In genomic region chr5:122144825-122145224, GRCm38 (mm10) we compare ENCODE assay signal across 10 mouse cellular contexts. TPM values are rescaled to one million over a fixed set of nuclear protein-coding genes. Genes with fewer than 3 reads are reported as not detected.
DNase-seq lines count a peak whose midpoint lies in the region; ATAC-seq and TF ChIP-seq lines count a peak whose summit lies in the region.
"Had no signal": no experiment of that assay in that cellular context is flagged by ENCODE, and none has a peak within 500 bp of the region (broad histone marks: within the 10 kb centered on the region; RNA-seq: fewer than 3 reads in every experiment).

No protein-coding gene starts in this region.

- no peak for ATAC-seq in kidney, embryonic 16.5 days (ENCODE audit: low FRiP score, low TSS enrichment)
- ATAC-seq in monocyte, adult 5-6 weeks (replicated peaks; ENCODE audit: insufficient number of reproducible peaks, low FRiP score, low TSS enrichment, poor library complexity, severe bottlenecking) = no peak
- ATAC-seq in forebrain, postnatal 0 days = no peak

- H3K27me3 ChIP-seq in kidney, embryonic 16.5 days (ENCODE audit: insufficient read depth, low read length) = no peaks in the 10 kb centered on the region
- no peaks in the 10 kb centered on the region for H3K27me3 ChIP-seq in limb, embryonic 10.5 days (ENCODE audit: low read depth, poor library complexity, severe bottlenecking)
- no peaks in the 10 kb centered on the region for H3K27me3 ChIP-seq in forebrain, postnatal 0 days (ENCODE audit: insufficient read depth, low read length)
- H3K27me3 ChIP-seq: hindbrain, embryonic 15.5 days; midbrain, embryonic 12.5 days had no signal

- no peak overlapping the region for H3K4me3 ChIP-seq in kidney, embryonic 16.5 days (ENCODE audit: low read length)
- peak overlapping the region; percentile 50 for H3K4me3 ChIP-seq in bone marrow macrophage, adult 2 months (ENCODE audit: insufficient read depth, low read length)
- no peak overlapping the region for H3K4me3 ChIP-seq in limb, embryonic 10.5 days
- no peak overlapping the region for H3K4me3 ChIP-seq in olfactory bulb, adult 2 months (ENCODE audit: insufficient read depth, low read depth, low read length)
- H3K4me3 ChIP-seq in forebrain, postnatal 0 days (ENCODE audit: low read depth, low read length) = no peak overlapping the region
- H3K4me3 ChIP-seq: hindbrain, embryonic 15.5 days; midbrain, embryonic 12.5 days had no signal

- peaks cover 13% of the 10 kb centered on the region for H3K4me1 ChIP-seq in kidney, embryonic 16.5 days (ENCODE audit: insufficient read depth, low read length)
- peaks cover 43% of the 10 kb centered on the region for H3K4me1 ChIP-seq in bone marrow macrophage, adult 2 months (ENCODE audit: control insufficient read depth, insufficient read depth, low read length)
- peaks cover 20% of the 10 kb centered on the region for H3K4me1 ChIP-seq in limb, embryonic 10.5 days
- H3K4me1 ChIP-seq in olfactory bulb, adult 2 months (ENCODE audit: control insufficient read depth, insufficient read depth, low read length) = peaks cover 25% of the 10 kb centered on the region
- no peaks in the 10 kb centered on the region for H3K4me1 ChIP-seq in forebrain, postnatal 0 days (ENCODE audit: insufficient read depth)
- H3K4me1 ChIP-seq: hindbrain, embryonic 15.5 days; midbrain, embryonic 12.5 days had no signal

- no peak overlapping the region for H3K9ac ChIP-seq in kidney, embryonic 16.5 days (replicated peaks; ENCODE audit: low read length)
- H3K9ac ChIP-seq in forebrain, postnatal 0 days = no peak overlapping the region
- H3K9ac ChIP-seq: hindbrain, embryonic 15.5 days; midbrain, embryonic 12.5 days had no signal

- no peaks in the 10 kb centered on the region for H3K9me3 ChIP-seq in kidney, embryonic 16.5 days (ENCODE audit: low read length)
- no peaks in the 10 kb centered on the region for H3K9me3 ChIP-seq in limb, embryonic 10.5 days (replicated peaks)
- H3K9me3 ChIP-seq in forebrain, postnatal 0 days (ENCODE audit: low read length) = no peaks in the 10 kb centered on the region
- H3K9me3 ChIP-seq: hindbrain, embryonic 15.5 days; midbrain, embryonic 12.5 days had no signal

- no peak for DNase-seq in kidney, postnatal 4 days
- DNase-seq in limb, embryonic 10.5 days (ENCODE audit: low spot score) = no peak
- no peak for DNase-seq in forebrain, postnatal 0 days

- peak overlapping the region; percentile 91 for H3K27ac ChIP-seq in kidney, embryonic 16.5 days (ENCODE audit: low read length)
- peak overlapping the region; percentile 100 for H3K27ac ChIP-seq in bone marrow macrophage, adult 2 months (ENCODE audit: insufficient read depth, low read depth, low read length)
- H3K27ac ChIP-seq in limb, embryonic 10.5 days = peak overlapping the region; percentile 87
- H3K27ac ChIP-seq in olfactory bulb, adult 2 months (ENCODE audit: insufficient read depth, low read depth, low read length) = peak overlapping the region; percentile 62
- no peak overlapping the region for H3K27ac ChIP-seq in forebrain, postnatal 0 days (ENCODE audit: low read depth, low read length)
- H3K27ac ChIP-seq: midbrain, embryonic 12.5 days had no signal

- no peak for TF ChIP-seq POLR2A in bone marrow macrophage, adult 2 months (IDR thresholded peaks at IDR 0.05; ENCODE audit: borderline replicate concordance, low read depth, low read length)
- TF ChIP-seq POLR2A in olfactory bulb, adult 2 months (IDR thresholded peaks at IDR 0.05; ENCODE audit: insufficient read depth, low read depth, low read length) = no peak

- no peak for TF ChIP-seq CTCF in bone marrow macrophage, adult 2 months (IDR thresholded peaks at IDR 0.05; ENCODE audit: low read depth, low read length)
- TF ChIP-seq CTCF in olfactory bulb, adult 2 months (IDR thresholded peaks at IDR 0.05; ENCODE audit: insufficient read depth, low read depth, low read length) = no peak
- TF ChIP-seq CTCF in forebrain, postnatal 0 days (IDR thresholded peaks at IDR 0.05; ENCODE audit: low read depth) = no peak

- 88% methylated on average over 4 of the region's 4 CpGs for WGBS in kidney, embryonic 16.5 days
- 80% methylated on average over 4 of the region's 4 CpGs for WGBS in limb, embryonic 10.5 days
- whole genome bisulfite sequencing in olfactory bulb, adult 2 months = 94% methylated on average over 4 of the region's 4 CpGs
- whole genome bisulfite sequencing in forebrain, postnatal 0 days = 84% methylated on average over 4 of the region's 4 CpGs

- H3K36me3 ChIP-seq in kidney, embryonic 16.5 days (ENCODE audit: insufficient read depth, low read length) = no peaks in the 10 kb centered on the region
- H3K36me3 ChIP-seq in limb, embryonic 10.5 days = no peaks in the 10 kb centered on the region
- no peaks in the 10 kb centered on the region for H3K36me3 ChIP-seq in forebrain, postnatal 0 days (ENCODE audit: insufficient read depth)
- H3K36me3 ChIP-seq: hindbrain, embryonic 15.5 days; midbrain, embryonic 12.5 days had no signal

- H3K4me2 ChIP-seq in kidney, embryonic 16.5 days (replicated peaks; ENCODE audit: low read depth, low read length) = no peak overlapping the region
- no peak overlapping the region for H3K4me2 ChIP-seq in forebrain, postnatal 0 days (ENCODE audit: low read depth)
- H3K4me2 ChIP-seq: hindbrain, embryonic 15.5 days; midbrain, embryonic 12.5 days had no signal

RNA-seq across cellular contexts. Expression of gene Ccdc63, which starts 4.2 kb away (rescaled TPM):
- polyA plus RNA-seq in kidney, embryonic 16.5 days (2015; fragmentation: Nextera tagmentation; extraction: Ambion mirVana) = 0.15 TPM in 1 of 2 replicates, not detected in the other
- polyA plus RNA-seq in bone marrow macrophage, adult 2 months (2012; ENCODE audit: insufficient read depth, insufficient read length, missing spikeins) = 1.8 and 2.5 TPM in 2 replicates
- polyA plus RNA-seq in limb, embryonic 10.5 days (2016; fragmentation: Nextera tagmentation; extraction: Ambion mirVana) = not detected in 2 replicates
- not detected in 2 replicates for polyA plus RNA-seq in olfactory bulb, adult 2 months (2012; ENCODE audit: insufficient read depth, insufficient read length, low replicate concordance, missing spikeins)
- 0.48 TPM in 1 of 3 replicates, not detected in the others for total RNA-seq in monocyte, adult 5-6 weeks (2017)
- total RNA-seq in forebrain, postnatal 0 days (2014; rRNA removed) = 0.43 TPM in 1 of 2 replicates, not detected in the other
- 0.08 and 0.16 TPM in 2 replicates for polyA plus RNA-seq in forebrain, postnatal 0 days (2015; fragmentation: Nextera tagmentation; extraction: Ambion mirVana)
- polyA plus RNA-seq: hindbrain, embryonic 15.5 days; midbrain, embryonic 12.5 days had no signal

RNA-seq across cellular contexts. Expression of gene Ppp1cc, which starts 13.3 kb away (rescaled TPM):
- polyA plus RNA-seq in kidney, embryonic 16.5 days (2015; fragmentation: Nextera tagmentation; extraction: Ambion mirVana) = 269 and 277 TPM in 2 replicates
- polyA plus RNA-seq in bone marrow macrophage, adult 2 months (2012; ENCODE audit: insufficient read depth, insufficient read length, missing spikeins) = 308 and 336 TPM in 2 replicates
- polyA plus RNA-seq in limb, embryonic 10.5 days (2016; fragmentation: Nextera tagmentation; extraction: Ambion mirVana) = 373 and 383 TPM in 2 replicates
- 674 and 1,250 TPM in 2 replicates for polyA plus RNA-seq in olfactory bulb, adult 2 months (2012; ENCODE audit: insufficient read depth, insufficient read length, low replicate concordance, missing spikeins)
- 150 to 191 TPM (median 177 TPM) in 3 replicates for total RNA-seq in monocyte, adult 5-6 weeks (2017)
- 278 and 322 TPM in 2 replicates for total RNA-seq in forebrain, postnatal 0 days (2014; rRNA removed)
- polyA plus RNA-seq in forebrain, postnatal 0 days (2015; fragmentation: Nextera tagmentation; extraction: Ambion mirVana) = 193 and 220 TPM in 2 replicates

RNA-seq across cellular contexts. Expression of gene Myl2, which starts 44.1 kb away (rescaled TPM):
- polyA plus RNA-seq in kidney, embryonic 16.5 days (2015; fragmentation: Nextera tagmentation; extraction: Ambion mirVana) = 1.7 and 2.3 TPM in 2 replicates
- 3.6 TPM in 1 of 2 replicates, not detected in the other for polyA plus RNA-seq in bone marrow macrophage, adult 2 months (2012; ENCODE audit: insufficient read depth, insufficient read length, missing spikeins)
- 3.1 TPM in 2 replicates for polyA plus RNA-seq in limb, embryonic 10.5 days (2016; fragmentation: Nextera tagmentation; extraction: Ambion mirVana)
- not detected in 2 replicates for polyA plus RNA-seq in olfactory bulb, adult 2 months (2012; ENCODE audit: insufficient read depth, insufficient read length, low replicate concordance, missing spikeins)
- total RNA-seq in monocyte, adult 5-6 weeks (2017) = not detected in 3 replicates
- total RNA-seq in forebrain, postnatal 0 days (2014; rRNA removed) = 0.38 and 2.9 TPM in 2 replicates
- 1.7 TPM in 2 replicates for polyA plus RNA-seq in forebrain, postnatal 0 days (2015; fragmentation: Nextera tagmentation; extraction: Ambion mirVana)
- total RNA-seq: common myeloid progenitor, adult 5-6 weeks had no signal
